ENCODE assay signal across 21 mouse cellular contexts in genomic region chr16:93546354-93546965, GRCm38 (mm10). TPM values are rescaled to one million over a fixed set of nuclear protein-coding genes. Genes with fewer than 3 reads are reported as not detected.
DNase-seq lines count a peak whose midpoint lies in the region; ATAC-seq and TF ChIP-seq lines count a peak whose summit lies in the region.
"Had no signal": no experiment of that assay in that cellular context is flagged by ENCODE, and none has a peak within 500 bp of the region (broad histone marks: within the 10 kb centered on the region; RNA-seq: fewer than 3 reads in every experiment).

No protein-coding gene starts in this region.

- H3K4me2 ChIP-seq in lung, postnatal 0 days (replicated peaks; ENCODE audit: low read depth, low read length) = no peak overlapping the region
- no peak overlapping the region for H3K4me2 ChIP-seq in intestine, embryonic 16.5 days (ENCODE audit: low read depth, low read length)
- no peak overlapping the region for H3K4me2 ChIP-seq in stomach, embryonic 14.5 days (replicated peaks; ENCODE audit: low read depth, low read length)
- H3K4me2 ChIP-seq in midbrain, postnatal 0 days (ENCODE audit: low read depth, low read length, poor library complexity, severe bottlenecking) = no peak overlapping the region
- H3K4me2 ChIP-seq: hindbrain, embryonic 12.5 days had no signal

- H3K27ac ChIP-seq in lung, postnatal 0 days (ENCODE audit: low read length) = no peak overlapping the region
- H3K27ac ChIP-seq in intestine, embryonic 16.5 days (ENCODE audit: low read length) = no peak overlapping the region
- peak overlapping the region; percentile 64; the same call in 1 of the 2 replicates for H3K27ac ChIP-seq in stomach, embryonic 14.5 days (ENCODE audit: low read length)
- H3K27ac ChIP-seq in midbrain, postnatal 0 days (ENCODE audit: low read depth, low read length) = no peak overlapping the region
- H3K27ac ChIP-seq: forebrain, embryonic 10.5 days; heart, embryonic 10.5 days; hindbrain, embryonic 12.5 days had no signal

- no peak for TF ChIP-seq EP300 in lung, postnatal 0 days (IDR thresholded peaks at IDR 0.05)

- no peaks in the 10 kb centered on the region for H3K36me3 ChIP-seq in lung, postnatal 0 days (ENCODE audit: insufficient read depth, low read length)
- no peaks in the 10 kb centered on the region for H3K36me3 ChIP-seq in intestine, embryonic 16.5 days (ENCODE audit: control insufficient read depth, insufficient read depth, low read length)
- H3K36me3 ChIP-seq in stomach, embryonic 14.5 days (ENCODE audit: control insufficient read depth, insufficient read depth, low read length) = no peaks in the 10 kb centered on the region
- H3K36me3 ChIP-seq in midbrain, postnatal 0 days (ENCODE audit: insufficient read depth, low read length) = no peaks in the 10 kb centered on the region
- H3K36me3 ChIP-seq: embryonic facial prominence, embryonic 10.5 days; forebrain, embryonic 10.5 days; heart, embryonic 10.5 days; hindbrain, embryonic 12.5 days had no signal

- peak; percentile 24 for DNase-seq in lung, postnatal 0 days (ENCODE audit: low spot score)
- no peak for DNase-seq in lung, postnatal 14 days
- DNase-seq in midbrain, postnatal 0 days (ENCODE audit: low spot score) = no peak
- DNase-seq in spleen, postnatal 10 days (ENCODE audit: low spot score in 2 of 2) = no peak
- no peak for DNase-seq in cerebellum, adult 8-10 months
- DNase-seq: adrenal gland, adult 8-10 months; adrenal gland, postnatal 36 days; cerebellum, adult 11 months; cerebellum, postnatal 10 days; gastrocnemius, postnatal 10 days; heart, adult 18-20 months; heart, postnatal 10 days; heart, postnatal 4 days had no signal

- H3K4me3 ChIP-seq in lung, postnatal 0 days (ENCODE audit: low read depth, low read length) = no peak overlapping the region
- no peak overlapping the region for H3K4me3 ChIP-seq in intestine, embryonic 16.5 days (ENCODE audit: low read length)
- H3K4me3 ChIP-seq in stomach, embryonic 14.5 days (ENCODE audit: low read depth, low read length) = no peak overlapping the region
- H3K4me3 ChIP-seq in midbrain, postnatal 0 days (ENCODE audit: low read depth, low read length) = no peak overlapping the region
- H3K4me3 ChIP-seq: embryonic facial prominence, embryonic 10.5 days; forebrain, embryonic 10.5 days; heart, embryonic 10.5 days; hindbrain, embryonic 12.5 days had no signal

- WGBS in lung, postnatal 0 days = 56% methylated on average over 12 of the region's 12 CpGs
- WGBS in intestine, embryonic 16.5 days = 52% methylated on average over 12 of the region's 12 CpGs
- 55% methylated on average over 12 of the region's 12 CpGs for WGBS in stomach, embryonic 14.5 days
- WGBS in midbrain, postnatal 0 days = 81% methylated on average over 12 of the region's 12 CpGs

- no peaks in the 10 kb centered on the region for H3K9me3 ChIP-seq in lung, postnatal 0 days (ENCODE audit: low read length)
- H3K9me3 ChIP-seq in intestine, embryonic 16.5 days (ENCODE audit: control insufficient read depth, low read length) = no peaks in the 10 kb centered on the region
- H3K9me3 ChIP-seq in stomach, embryonic 14.5 days (ENCODE audit: control insufficient read depth, low read depth, low read length) = no peaks in the 10 kb centered on the region
- no peaks in the 10 kb centered on the region for H3K9me3 ChIP-seq in midbrain, postnatal 0 days (ENCODE audit: low read length)
- H3K9me3 ChIP-seq: embryonic facial prominence, embryonic 10.5 days; forebrain, embryonic 10.5 days; heart, embryonic 10.5 days; hindbrain, embryonic 12.5 days had no signal

- no peak overlapping the region for H3K9ac ChIP-seq in lung, postnatal 0 days (replicated peaks; ENCODE audit: low read depth)
- H3K9ac ChIP-seq in intestine, embryonic 16.5 days (ENCODE audit: low read depth, low read length) = no peak overlapping the region
- no peak overlapping the region for H3K9ac ChIP-seq in stomach, embryonic 14.5 days (replicated peaks; ENCODE audit: low read depth, low read length)
- no peak overlapping the region for H3K9ac ChIP-seq in midbrain, postnatal 0 days (replicated peaks; ENCODE audit: low read length, poor library complexity, severe bottlenecking)
- H3K9ac ChIP-seq: hindbrain, embryonic 12.5 days had no signal

- no peaks in the 10 kb centered on the region for H3K4me1 ChIP-seq in lung, postnatal 0 days (ENCODE audit: insufficient read depth, low read depth, low read length)
- H3K4me1 ChIP-seq in intestine, embryonic 16.5 days (ENCODE audit: control insufficient read depth, insufficient read depth, low read length) = peaks cover 6% of the 10 kb centered on the region; the same call in 1 of the 2 replicates
- H3K4me1 ChIP-seq in stomach, embryonic 14.5 days (ENCODE audit: control insufficient read depth, insufficient read depth, low read length) = peaks cover 7% of the 10 kb centered on the region; the same call in 1 of the 2 replicates
- H3K4me1 ChIP-seq in midbrain, postnatal 0 days (ENCODE audit: insufficient read depth, low read length) = no peaks in the 10 kb centered on the region

- no peak for TF ChIP-seq CTCF in lung, postnatal 0 days (IDR thresholded peaks at IDR 0.05)
- no peak for TF ChIP-seq CTCF in midbrain, postnatal 0 days (IDR thresholded peaks at IDR 0.05)

- ATAC-seq in lung, postnatal 0 days = no peak
- peak; percentile 50 for ATAC-seq in intestine, embryonic 16.5 days
- ATAC-seq in stomach, embryonic 14.5 days (ENCODE audit: insufficient number of reproducible peaks, insufficient read depth, low FRiP score, low read depth) = peak; percentile 84
- ATAC-seq in midbrain, postnatal 0 days (ENCODE audit: low FRiP score) = no peak
- ATAC-seq: forebrain, embryonic 14.5 days; hindbrain, embryonic 16.5 days had no signal

- H3K27me3 ChIP-seq in lung, postnatal 0 days (replicated peaks; ENCODE audit: insufficient read depth, low read length) = no peaks in the 10 kb centered on the region
- no peaks in the 10 kb centered on the region for H3K27me3 ChIP-seq in intestine, embryonic 16.5 days (replicated peaks; ENCODE audit: control insufficient read depth, insufficient read depth, low read length)
- no peaks in the 10 kb centered on the region for H3K27me3 ChIP-seq in stomach, embryonic 14.5 days (ENCODE audit: control insufficient read depth, insufficient read depth, low read length)
- no peaks in the 10 kb centered on the region for H3K27me3 ChIP-seq in midbrain, postnatal 0 days (ENCODE audit: insufficient read depth, low read length)
- H3K27me3 ChIP-seq: hindbrain, embryonic 12.5 days had no signal

RNA-seq across cellular contexts. Expression of gene Setd4, which starts 57.4 kb away (rescaled TPM):
- 5.6 and 6.7 TPM in 2 replicates for polyA plus RNA-seq in lung, postnatal 0 days (2015; fragmentation: Nextera tagmentation; extraction: Ambion mirVana)
- polyA plus RNA-seq in intestine, embryonic 16.5 days (2015; fragmentation: Nextera tagmentation; extraction: Ambion mirVana) = 8.3 and 9.7 TPM in 2 replicates
- polyA plus RNA-seq in stomach, embryonic 14.5 days (2014; fragmentation: Nextera tagmentation; extraction: Ambion mirVana) = 11.5 and 14.3 TPM in 2 replicates
- total RNA-seq in midbrain, postnatal 0 days (2014; rRNA removed) = 20.3 and 29.6 TPM in 2 replicates
- polyA plus RNA-seq in midbrain, postnatal 0 days (2015; fragmentation: Nextera tagmentation; extraction: Ambion mirVana) = 14.9 and 17.2 TPM in 2 replicates

RNA-seq across cellular contexts. Expression of gene Cbr1, which starts 59.2 kb away (rescaled TPM):
- polyA plus RNA-seq in lung, postnatal 0 days (2015; fragmentation: Nextera tagmentation; extraction: Ambion mirVana) = 74.0 and 75.7 TPM in 2 replicates
- polyA plus RNA-seq in intestine, embryonic 16.5 days (2015; fragmentation: Nextera tagmentation; extraction: Ambion mirVana) = 159 and 167 TPM in 2 replicates
- 89.9 and 95.9 TPM in 2 replicates for polyA plus RNA-seq in stomach, embryonic 14.5 days (2014; fragmentation: Nextera tagmentation; extraction: Ambion mirVana)
- total RNA-seq in midbrain, postnatal 0 days (2014; rRNA removed) = 76.2 and 103 TPM in 2 replicates
- 111 and 118 TPM in 2 replicates for polyA plus RNA-seq in midbrain, postnatal 0 days (2015; fragmentation: Nextera tagmentation; extraction: Ambion mirVana)

Comparison
In these comparisons a context has a peak if more than half of its experiments do, and no peak if none do; other contexts are left out.
1. ATAC-seq: peak in intestine, embryonic 16.5 days (single experiment) and stomach, embryonic 14.5 days (single experiment); none in lung, postnatal 0 days (single experiment) and midbrain, postnatal 0 days (single experiment).